Comparison of ENCODE assay signal across 10 mouse cellular contexts in the genomic region with DNA sequence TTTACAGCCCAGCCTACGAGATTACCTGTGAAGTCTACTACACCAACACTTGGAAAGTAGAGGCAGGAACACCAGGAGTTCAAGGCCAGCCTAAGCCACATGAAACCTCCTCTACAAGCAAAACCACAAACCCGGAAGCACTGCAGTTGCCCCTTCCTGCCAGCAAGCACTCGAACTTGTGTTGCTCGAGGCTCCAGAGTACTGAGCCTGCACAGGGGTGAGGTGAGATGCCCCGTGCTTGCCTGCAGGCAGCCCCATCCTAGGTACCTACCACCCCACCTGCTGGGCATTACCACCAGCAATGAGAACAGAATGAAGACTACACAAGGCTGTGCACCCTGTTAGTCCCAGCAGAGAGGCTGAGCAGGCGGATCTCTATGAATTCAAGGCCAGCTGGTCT. TPM values are rescaled to one million over a fixed set of nuclear protein-coding genes. Genes with fewer than 3 reads are reported as not detected.
A peak's percentile ranks its signal among the peaks of the same experiment; 100 is the strongest.
DNase-seq lines count a peak whose midpoint lies in the region; ATAC-seq lines count a peak whose summit lies in the region.
"Had no signal": no experiment of that assay in that cellular context is flagged by ENCODE, and none has a peak within 500 bp of the region (broad histone marks: within the 10 kb centered on the region; RNA-seq: fewer than 3 reads in every experiment).

No protein-coding gene starts in this region.

- H3K27me3 ChIP-seq in heart, embryonic 12.5 days (replicated peaks), result no peaks in the 10 kb centered on the region; the same call in 1 of the 2 replicates
- H3K27me3 ChIP-seq: Patski had no signal

- peaks cover 52% of the 10 kb centered on the region for H3K36me3 ChIP-seq in heart, embryonic 12.5 days

- H3K4me3 ChIP-seq in heart, embryonic 12.5 days, result peak overlapping the region; percentile 99

- peaks cover 17% of the 10 kb centered on the region for H3K4me1 ChIP-seq in heart, embryonic 12.5 days (replicated peaks)

- ATAC-seq in heart, embryonic 12.5 days (ENCODE audit: insufficient number of reproducible peaks, low FRiP score), result no peak
- peak; percentile 17 for ATAC-seq in granulocyte monocyte progenitor cell, adult 5-6 weeks (replicated peaks; ENCODE audit: poor library complexity, severe bottlenecking)
- ATAC-seq in megakaryocyte progenitor cell, adult 5-6 weeks (replicated peaks; ENCODE audit: poor library complexity), result 0 out of 2 replicates have a peak, but pooled peaks have one; percentile 3
- ATAC-seq: Patski had no signal

- no peaks in the 10 kb centered on the region for H3K9me3 ChIP-seq in heart, embryonic 12.5 days (replicated peaks)

- DNase-seq in heart, adult 9 months (ENCODE audit: low spot score in 2 of 2), result no peak
- DNase-seq in CD4-positive helper T cell, adult 2 months (ENCODE audit: low read depth, low spot score), result peak; percentile 56
- DNase-seq in embryo, embryonic 11 days, result no peak
- no peak for DNase-seq in cerebellum, postnatal 4 days (ENCODE audit: low spot score in 2 of 2)
- no peak for DNase-seq in lung, postnatal 25 days (ENCODE audit: low spot score)
- DNase-seq: left cerebral cortex, postnatal 4 days had no signal

- 0 out of 2 replicates have a peak overlapping the region, but pooled peaks have one; percentile 47 for H3K9ac ChIP-seq in heart, embryonic 12.5 days

- H3K27ac ChIP-seq in heart, embryonic 12.5 days (ENCODE audit: poor library complexity, severe bottlenecking), result no peak overlapping the region

- peak overlapping the region; percentile 95 for H3K4me2 ChIP-seq in heart, embryonic 12.5 days

- WGBS in heart, embryonic 12.5 days, result 76% methylated on average over 6 of the region's 6 CpGs

RNA-seq across cellular contexts. Expression of a gene that starts 1.9 kb away (rescaled TPM):
- 270 and 276 TPM in 2 replicates for polyA plus RNA-seq in heart, embryonic 12.5 days (2016; fragmentation: Nextera tagmentation; extraction: Ambion mirVana)
- 280 and 311 TPM in 2 replicates for total RNA-seq in granulocyte monocyte progenitor cell, adult 5-6 weeks (2014; fragmentation: Nextera tagmentation)
- total RNA-seq in granulocyte monocyte progenitor cell, adult 5-6 weeks (2017), result 188 and 228 TPM in 2 replicates
- total RNA-seq in megakaryocyte progenitor cell, adult 5-6 weeks (2015), result 320 and 348 TPM in 2 replicates
- 218 and 242 TPM in 2 replicates for total RNA-seq in megakaryocyte progenitor cell, adult 5-6 weeks (2017)

RNA-seq across cellular contexts. Expression of a gene that starts 9.6 kb away (rescaled TPM):
- 0.49 and 0.51 TPM in 2 replicates for polyA plus RNA-seq in heart, embryonic 12.5 days (2016; fragmentation: Nextera tagmentation; extraction: Ambion mirVana)
- total RNA-seq in granulocyte monocyte progenitor cell, adult 5-6 weeks (2014; fragmentation: Nextera tagmentation), result not detected in 2 replicates
- not detected in 2 replicates for total RNA-seq in granulocyte monocyte progenitor cell, adult 5-6 weeks (2017)
- total RNA-seq in megakaryocyte progenitor cell, adult 5-6 weeks (2015), result not detected in 2 replicates
- not detected in 2 replicates for total RNA-seq in megakaryocyte progenitor cell, adult 5-6 weeks (2017)

RNA-seq across cellular contexts. Expression of a gene that starts 30.3 kb away (rescaled TPM):
- polyA plus RNA-seq in heart, embryonic 12.5 days (2016; fragmentation: Nextera tagmentation; extraction: Ambion mirVana), result 116 and 117 TPM in 2 replicates
- 35.8 and 47.2 TPM in 2 replicates for total RNA-seq in granulocyte monocyte progenitor cell, adult 5-6 weeks (2014; fragmentation: Nextera tagmentation)
- 27.4 and 31.6 TPM in 2 replicates for total RNA-seq in granulocyte monocyte progenitor cell, adult 5-6 weeks (2017)
- total RNA-seq in megakaryocyte progenitor cell, adult 5-6 weeks (2015), result 29.4 and 29.5 TPM in 2 replicates
- total RNA-seq in megakaryocyte progenitor cell, adult 5-6 weeks (2017), result 25.2 and 26.9 TPM in 2 replicates

RNA-seq across cellular contexts. Expression of a gene that starts 57.3 kb away (rescaled TPM):
- 7.3 and 7.5 TPM in 2 replicates for polyA plus RNA-seq in heart, embryonic 12.5 days (2016; fragmentation: Nextera tagmentation; extraction: Ambion mirVana)
- 4.3 and 5.2 TPM in 2 replicates for total RNA-seq in granulocyte monocyte progenitor cell, adult 5-6 weeks (2014; fragmentation: Nextera tagmentation)
- total RNA-seq in granulocyte monocyte progenitor cell, adult 5-6 weeks (2017), result 2.7 and 4.1 TPM in 2 replicates
- total RNA-seq in megakaryocyte progenitor cell, adult 5-6 weeks (2015), result 2.9 and 5.4 TPM in 2 replicates
- 3.9 and 4.6 TPM in 2 replicates for total RNA-seq in megakaryocyte progenitor cell, adult 5-6 weeks (2017)

RNA-seq across cellular contexts. Expression of a gene that starts 57.4 kb away (rescaled TPM):
- polyA plus RNA-seq in heart, embryonic 12.5 days (2016; fragmentation: Nextera tagmentation; extraction: Ambion mirVana), result 9.8 and 10.8 TPM in 2 replicates
- 1.1 TPM in 1 of 2 replicates, not detected in the other for total RNA-seq in granulocyte monocyte progenitor cell, adult 5-6 weeks (2014; fragmentation: Nextera tagmentation)
- total RNA-seq in granulocyte monocyte progenitor cell, adult 5-6 weeks (2017), result 0.21 and 0.43 TPM in 2 replicates
- total RNA-seq in megakaryocyte progenitor cell, adult 5-6 weeks (2015), result 0.17 and 0.72 TPM in 2 replicates
- total RNA-seq in megakaryocyte progenitor cell, adult 5-6 weeks (2017), result 0.34 TPM in 1 of 2 replicates, not detected in the other
